Mouse (Mus musculus) urinary bladder, adult 18-20 months (tissue): Measurements from ENCODE around the gene Hipk3.

Experiments used
- DNase-seq, 2 experiments: peaks; one replicate each; pipeline ENCODE4 v3.0.0; 2022; ENCODE audit warnings: low spot score in 2 of 2, mixed read lengths in 2 of 2

The Hipk3 gene

GRCm38 (mm10) chr2:104412496-104412895 lies 81.8 kb downstream of the Hipk3 start:
- no peak for DNase-seq

DNA sequence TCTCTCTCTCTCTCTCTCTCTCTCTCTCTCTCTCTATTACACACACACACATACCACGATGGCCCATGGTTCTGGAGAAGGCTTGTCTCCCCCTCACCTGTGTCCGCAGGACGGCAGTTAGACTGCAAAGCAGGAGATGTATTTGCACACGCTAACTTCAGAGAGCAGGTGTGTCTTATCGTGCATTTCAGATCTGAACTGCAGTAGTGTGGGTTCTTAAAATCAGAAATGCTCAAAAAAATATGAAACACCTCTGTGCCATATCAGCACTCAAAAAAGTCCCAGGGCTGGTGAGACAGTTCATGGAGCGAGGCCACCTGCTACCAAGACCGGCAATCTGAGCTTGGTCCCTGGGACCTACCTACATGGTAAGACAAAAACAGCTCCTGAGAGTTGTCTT lies 82.4 kb downstream of the Hipk3 start:
- no peak for DNase-seq

- DNase-seq, result no peak
Observed at GRCm38 (mm10) chr2:104410963-104411545, 83.2 kb downstream of the Hipk3 start, which contains the start of gene D430041D05Rik. TSS of gene D430041D05Rik (minus strand) at chr2:104411013.

- DNase-seq, result peak in 1 of 2 experiments; percentile 41
Observed at GRCm38 (mm10) chr2:104409851-104410821, 84.1 kb downstream of the Hipk3 start.

- DNase-seq, result no peak
Observed at GRCm38 (mm10) chr2:104408351-104408750, 85.9 kb downstream of the Hipk3 start.

GRCm38 (mm10) chr2:104407913-104408312 lies 86.3 kb downstream of the Hipk3 start:
- no peak for DNase-seq

GRCm38 (mm10) chr2:104404036-104404435 lies 90.2 kb downstream of the Hipk3 start:
- no peak for DNase-seq

DNA sequence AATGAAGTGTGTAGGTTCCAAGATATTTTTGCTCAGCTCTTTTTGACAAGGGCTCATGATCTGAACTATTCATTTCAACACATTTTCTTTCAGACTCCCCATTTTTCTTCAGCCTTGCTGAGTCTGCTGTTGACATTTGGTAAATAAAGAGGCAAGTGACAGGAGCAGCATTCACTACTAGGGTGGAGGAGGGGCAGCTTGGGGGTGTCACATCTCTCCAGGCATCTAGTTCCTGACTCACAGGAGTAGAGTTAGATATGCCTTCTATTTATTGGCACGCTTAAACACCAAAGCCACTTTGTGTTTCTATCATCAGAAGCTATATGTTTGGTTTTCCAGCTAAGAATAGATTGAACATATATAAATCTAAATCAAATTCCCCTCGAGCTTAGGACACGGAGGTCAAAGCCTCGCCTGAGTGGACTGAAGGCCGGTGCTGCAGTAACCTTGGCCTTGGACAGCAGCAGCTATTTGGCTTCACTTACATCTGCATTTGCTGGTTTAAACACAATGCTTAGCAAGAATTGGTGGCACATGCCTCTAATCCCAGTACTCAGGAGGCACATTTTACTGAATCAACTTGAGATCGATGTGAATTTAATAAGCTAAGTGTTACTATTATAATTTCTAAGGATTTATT lies 95.5 kb downstream of the Hipk3 start:
- no peak for DNase-seq

DNA sequence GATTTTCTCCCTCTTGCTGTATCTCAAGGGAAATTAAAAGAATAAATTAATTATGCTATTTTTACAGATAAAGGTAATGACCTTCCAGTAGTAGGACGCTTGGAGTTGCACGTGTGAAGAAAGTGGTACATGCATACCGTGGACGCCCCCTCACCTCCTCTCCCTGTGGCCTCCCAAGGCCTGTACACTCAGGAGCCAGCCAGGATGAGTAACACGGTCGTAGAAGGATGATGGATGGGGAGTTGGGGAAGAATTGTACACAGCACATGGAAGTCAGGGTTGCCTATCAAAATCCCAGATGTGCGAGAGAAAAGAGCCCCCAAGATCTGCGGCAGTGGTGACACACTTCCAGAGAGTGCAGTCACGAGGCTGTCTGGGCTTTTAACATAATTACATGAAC lies 98.3 kb downstream of the Hipk3 start:
- no peak for DNase-seq

DNA sequence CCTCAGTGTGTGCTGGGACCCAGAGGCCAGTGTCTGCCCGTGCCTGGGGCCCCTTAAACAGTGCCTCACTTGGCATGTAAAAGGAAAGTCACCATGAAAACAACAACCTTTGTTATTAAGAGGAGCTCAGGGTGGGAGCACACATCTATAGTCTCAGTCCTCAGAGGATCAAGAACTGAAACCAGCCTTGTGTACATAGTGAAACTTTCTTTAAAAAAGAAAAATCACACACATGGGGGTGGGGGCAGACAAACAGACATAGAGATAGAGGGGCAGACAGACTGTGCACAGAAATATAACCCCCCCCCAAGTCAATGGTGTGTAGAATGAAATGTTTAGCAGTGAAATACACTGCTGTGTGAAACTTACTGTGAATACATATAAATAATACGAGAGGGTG lies 99.5 kb downstream of the Hipk3 start:
- DNase-seq, result no peak

DNA sequence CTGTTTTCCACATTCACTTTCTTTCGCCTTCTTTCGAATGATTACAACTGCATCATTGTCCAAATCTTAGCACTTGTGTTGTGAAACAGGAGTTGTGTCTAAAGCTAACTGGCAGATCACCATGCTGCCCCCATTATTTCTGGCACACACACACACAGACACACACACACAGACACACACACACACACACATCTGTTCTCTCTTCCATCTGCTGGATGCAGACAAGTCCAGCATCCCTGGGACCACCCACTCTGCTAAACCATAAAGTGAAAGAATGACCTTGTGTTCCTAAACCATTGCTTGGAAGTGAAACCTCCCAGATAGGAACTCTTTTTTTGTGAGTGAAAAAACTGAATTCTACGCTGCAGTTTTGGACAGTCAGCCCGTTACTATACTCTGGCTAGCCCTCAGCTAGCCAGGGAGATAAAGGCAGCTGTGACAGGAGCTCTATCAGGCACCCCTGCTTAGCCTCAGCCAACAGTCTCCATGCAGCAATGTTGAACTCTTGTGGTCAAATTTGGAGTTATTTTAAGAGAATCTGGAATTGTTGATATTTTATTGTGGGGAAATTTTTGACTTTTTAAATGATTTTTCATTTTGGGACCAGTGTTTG lies 101.4 kb downstream of the Hipk3 start:
- DNase-seq, result no peak

GRCm38 (mm10) chr2:104389231-104389630 lies 105.0 kb downstream of the Hipk3 start:
- no peak for DNase-seq

GRCm38 (mm10) chr2:104385941-104386340 lies 108.3 kb downstream of the Hipk3 start:
- no peak for DNase-seq

- no peak for DNase-seq
Observed at GRCm38 (mm10) chr2:104383589-104383988, 110.7 kb downstream of the Hipk3 start.

DNA sequence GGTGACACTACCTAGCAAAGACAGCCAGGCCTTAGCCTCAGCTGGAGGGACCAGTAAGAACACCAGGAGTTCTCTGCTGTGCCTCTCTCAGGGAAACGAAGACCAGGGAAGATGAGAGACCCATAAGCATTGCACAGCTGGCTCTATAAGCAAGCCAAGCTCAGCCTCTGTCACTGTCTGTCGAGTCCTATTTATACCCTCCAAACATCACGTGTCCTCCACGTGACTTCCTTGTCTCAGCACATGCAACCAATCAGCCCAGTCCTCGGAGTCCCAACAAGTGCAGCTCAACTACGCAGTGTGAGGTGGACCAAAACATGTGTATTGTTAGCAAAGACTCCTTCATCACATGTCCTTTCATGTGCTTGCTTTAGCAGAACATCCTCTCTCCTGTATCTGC lies 111.4 kb downstream of the Hipk3 start:
- DNase-seq, result no peak

GRCm38 (mm10) chr2:104379304-104379703 lies 114.9 kb downstream of the Hipk3 start:
- no peak for DNase-seq

- DNase-seq, result no peak
Observed at GRCm38 (mm10) chr2:104378791-104379190, 115.5 kb downstream of the Hipk3 start.

GRCm38 (mm10) chr2:104377990-104378389 lies 116.3 kb downstream of the Hipk3 start:
- DNase-seq, result no peak
